Mouse (Mus musculus) testis, adult 2 months (tissue): ENCODE measurements at regions not wholly inside any gene's neighbourhood (a gene's known extent, or its start where the extent isn't known, plus 50 kb on each side); places are given as distances from the start of the nearest gene placed in this dataset.

Experiments used
- CTCF ChIP-seq: fragments of 200-500 bp; IDR thresholded peaks from 2 replicates; pipeline ENCODE4 v1.5.1; 2012; ENCODE audit warnings: low read depth, mild to moderate bottlenecking, inconsistent platforms, low read length, moderate library complexity; ENCODE audit not compliant: control insufficient read depth, insufficient read depth, insufficient replicate concordance
- POLR2A ChIP-seq: fragments of 200-500 bp; IDR thresholded peaks from 2 replicates; pipeline ENCODE4 v1.6.1; 2012; ENCODE audit warnings: low read depth, mild to moderate bottlenecking, inconsistent platforms, low read length, moderate library complexity; ENCODE audit not compliant: control insufficient read depth

GRCm38 (mm10) chr6:100449087-100449486 is 161.8 kb upstream of the Rybp start:
- no peak for TF ChIP-seq CTCF
- no peak for TF ChIP-seq POLR2A
